Mouse (Mus musculus): ENCODE results near the gene Nup133. TPM values are rescaled to one million over a fixed set of nuclear protein-coding genes. Genes with fewer than 3 reads are reported as not detected.
"Not testable (repeated sequence)": the region's sequence is repeated elsewhere in the genome, so short reads cannot be mapped to it uniquely, and the experiment has no call there.

Nup133 gene
- total RNA-seq (2021): 10 to 100 TPM in 1 of 2 experiments, 1 to 10 TPM in 1; 9.8 to 10.4 TPM
- long read RNA-seq, experiment 1, full-length matches to known transcripts: 11 of 18 reads
- long read RNA-seq, experiment 1, partial matches to known transcripts: 3 of 18 reads
- long read RNA-seq, experiment 1, other reads (novel, unspliced or antisense): 4 of 18 reads
- long read RNA-seq, experiment 2, full-length matches to known transcripts: 11 of 20 reads
- long read RNA-seq, experiment 2, partial matches to known transcripts: 2 of 20 reads
- long read RNA-seq, experiment 2, other reads (novel, unspliced or antisense): 7 of 20 reads

DNA sequence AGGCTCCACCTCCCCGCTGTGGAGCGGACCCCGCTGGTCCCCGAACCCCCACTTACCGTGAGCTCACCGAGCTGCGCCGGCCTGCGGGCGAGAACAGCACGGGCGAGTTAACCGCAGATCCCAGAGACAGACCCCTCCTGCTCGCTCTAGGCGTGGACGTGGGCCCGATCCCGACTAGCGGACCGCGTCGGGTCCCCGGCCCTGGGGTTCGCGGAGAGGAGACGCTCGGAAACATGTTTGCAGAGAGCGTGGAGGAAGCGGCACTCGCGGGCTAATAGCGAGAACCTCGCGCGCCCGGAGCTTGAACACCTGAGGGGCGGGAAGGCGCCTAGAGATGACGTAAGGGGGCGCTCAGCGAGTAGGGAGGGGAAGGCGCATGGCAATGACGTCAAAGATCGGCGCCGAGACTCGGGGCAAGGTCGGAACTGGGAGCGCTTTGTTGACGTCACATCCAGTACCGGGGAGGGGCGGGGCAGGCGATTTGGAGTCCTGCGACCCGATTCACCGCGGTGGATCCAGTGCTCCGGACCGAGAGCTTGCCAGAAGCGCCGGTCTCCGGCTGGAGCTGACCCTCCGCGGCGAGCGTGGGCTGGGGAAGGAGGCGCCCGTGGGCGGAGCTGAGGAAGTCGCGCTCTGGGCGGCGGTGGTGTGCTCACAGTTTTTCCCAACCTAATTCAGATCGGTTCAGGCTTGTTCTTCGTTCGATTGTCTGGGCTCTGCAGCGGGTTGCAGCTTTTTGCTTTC is at the start of gene Nup133:
TSS of gene Nup133 (minus strand) at position 324 of the 744 bp plus-strand sequence.
- DNase-seq (ENCODE audit: low spot score): peak; percentile 99

- no peak for DNase-seq (ENCODE audit: low spot score)
Measured at GRCm38 (mm10) chr8:123993997-123994396, 44.9 kb upstream of the Nup133 start.

GRCm38 (mm10) chr8:123993597-123993996 is 44.5 kb upstream of the Nup133 start:
- no peak for DNase-seq (ENCODE audit: low spot score)

DNA sequence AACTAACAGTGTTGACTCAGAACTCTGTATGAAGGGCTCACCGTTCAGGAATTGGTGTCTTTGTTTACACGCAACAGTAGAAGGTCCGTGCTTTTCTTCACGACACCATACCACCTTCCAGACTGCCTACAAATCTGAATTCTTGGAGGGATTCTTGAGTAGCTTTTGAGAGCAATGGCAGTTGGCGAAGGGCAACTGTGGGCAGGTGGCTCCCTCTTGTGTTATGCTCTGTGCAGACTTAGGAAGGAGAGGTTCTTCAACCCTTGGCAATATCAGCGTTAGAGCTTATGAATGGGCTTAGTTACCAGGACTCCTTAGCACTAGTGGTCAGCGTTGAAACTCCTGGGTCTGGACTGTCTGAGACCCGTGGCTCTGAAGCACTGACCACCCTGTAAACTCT is 43.5 kb upstream of the Nup133 start:
- no peak for DNase-seq (ENCODE audit: low spot score)

DNA sequence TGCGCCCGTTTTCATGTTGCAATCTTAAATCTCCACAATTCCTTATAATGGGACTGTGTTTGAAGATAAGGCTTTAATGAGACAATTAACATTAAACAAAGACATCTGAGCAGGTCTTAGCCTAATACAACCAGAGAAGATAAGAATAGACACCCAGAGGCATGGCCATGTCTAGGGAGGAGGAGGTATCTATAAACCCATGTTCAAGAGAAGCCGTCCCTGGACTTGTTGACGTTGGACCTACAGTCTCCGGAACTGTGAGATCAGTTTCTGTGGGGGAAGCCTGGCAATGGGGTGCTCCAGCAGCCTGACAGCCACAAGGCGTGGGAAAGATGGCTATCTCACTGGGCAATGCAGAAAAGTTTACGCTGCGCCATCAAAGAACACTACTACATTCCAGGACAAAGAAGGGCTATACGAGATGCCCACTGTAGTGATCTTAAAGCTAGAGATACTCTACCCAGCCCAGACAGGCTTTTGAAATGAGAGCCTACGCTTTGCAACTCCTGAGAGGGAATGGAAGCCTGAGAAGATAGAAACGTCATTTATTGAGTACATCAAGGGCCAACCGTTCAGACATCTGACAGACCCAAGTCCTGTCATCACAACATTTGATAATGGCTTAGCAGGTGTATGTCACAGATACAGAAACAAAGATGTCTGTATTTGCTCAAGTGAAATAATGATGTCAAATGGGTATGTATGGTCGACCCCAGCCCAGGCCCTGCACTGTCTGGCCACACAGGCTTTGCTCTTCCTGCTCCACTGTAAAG is 41.4 kb upstream of the Nup133 start:
- no peak for DNase-seq (ENCODE audit: low spot score)

- DNase-seq (ENCODE audit: low spot score): no peak
Measured at GRCm38 (mm10) chr8:123989128-123989527, 40.1 kb upstream of the Nup133 start.

GRCm38 (mm10) chr8:123988605-123989038 is 39.6 kb upstream of the Nup133 start:
- no peak for DNase-seq (ENCODE audit: low spot score)

GRCm38 (mm10) chr8:123982826-123983400 is 33.8 kb upstream of the Nup133 start, which contains the start of gene Abcb10:
Abcb10 (minus strand) TSS chr8:123983122.
- DNase-seq (ENCODE audit: low spot score): peak; percentile 93

DNA sequence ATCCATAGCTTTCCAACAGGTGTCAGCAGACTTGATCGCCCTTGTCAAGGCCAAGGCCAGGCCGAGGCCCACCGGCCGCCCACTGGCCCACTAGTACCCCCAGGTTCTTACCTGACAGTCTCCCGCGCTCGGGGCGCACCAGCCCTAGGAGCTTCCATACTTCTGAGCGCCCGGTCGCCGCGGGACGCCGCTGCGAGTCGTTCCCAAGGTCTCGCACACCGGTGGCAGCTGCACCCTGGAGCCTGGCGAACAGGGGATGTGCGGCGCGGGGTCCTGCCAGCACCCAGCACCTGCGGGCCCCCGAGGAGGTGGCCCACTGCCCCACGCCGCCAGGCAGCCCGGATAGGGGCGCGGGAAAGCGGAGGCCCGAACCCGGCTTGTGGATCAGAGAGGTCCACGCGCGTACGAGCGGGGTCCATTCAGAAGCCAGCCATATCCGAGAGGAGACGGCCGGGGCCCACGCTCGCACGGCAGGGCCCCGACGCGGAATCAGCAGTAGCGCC is 33.3 kb upstream of the Nup133 start:
- DNase-seq (ENCODE audit: low spot score): no peak

- DNase-seq (ENCODE audit: low spot score): no peak
Measured at GRCm38 (mm10) chr8:123981674-123982073, 32.6 kb upstream of the Nup133 start.

- DNase-seq (ENCODE audit: low spot score): no peak
Measured at GRCm38 (mm10) chr8:123980239-123980638, 31.2 kb upstream of the Nup133 start.

- DNase-seq (ENCODE audit: low spot score): no peak
Measured at GRCm38 (mm10) chr8:123978926-123979325, 29.9 kb upstream of the Nup133 start.

- DNase-seq (ENCODE audit: low spot score): peak; percentile 15
Measured at GRCm38 (mm10) chr8:123978166-123978838, 29.2 kb upstream of the Nup133 start.

- no peak for DNase-seq (ENCODE audit: low spot score)
Measured at GRCm38 (mm10) chr8:123977499-123977898, 28.4 kb upstream of the Nup133 start.

DNA sequence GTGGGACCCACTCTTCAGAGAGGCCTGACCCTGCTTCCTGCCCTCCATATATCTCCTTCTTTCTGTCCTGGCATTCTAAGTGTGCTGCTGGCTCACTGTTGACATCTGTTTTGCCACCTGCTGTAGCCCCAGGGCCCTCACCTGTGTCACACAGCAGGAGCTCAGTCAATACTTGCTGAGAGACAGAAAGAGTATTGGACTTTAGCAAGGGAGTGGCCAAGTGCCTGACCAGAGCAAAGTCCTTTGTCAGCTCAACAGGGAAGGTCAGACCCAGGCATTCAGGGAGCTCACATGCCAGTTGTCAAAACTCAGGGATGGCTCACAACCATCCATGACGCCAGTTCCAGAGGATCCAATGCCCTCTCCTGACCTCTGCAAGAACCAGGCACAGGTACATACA is 24.4 kb upstream of the Nup133 start:
- no peak for DNase-seq (ENCODE audit: low spot score)

DNA sequence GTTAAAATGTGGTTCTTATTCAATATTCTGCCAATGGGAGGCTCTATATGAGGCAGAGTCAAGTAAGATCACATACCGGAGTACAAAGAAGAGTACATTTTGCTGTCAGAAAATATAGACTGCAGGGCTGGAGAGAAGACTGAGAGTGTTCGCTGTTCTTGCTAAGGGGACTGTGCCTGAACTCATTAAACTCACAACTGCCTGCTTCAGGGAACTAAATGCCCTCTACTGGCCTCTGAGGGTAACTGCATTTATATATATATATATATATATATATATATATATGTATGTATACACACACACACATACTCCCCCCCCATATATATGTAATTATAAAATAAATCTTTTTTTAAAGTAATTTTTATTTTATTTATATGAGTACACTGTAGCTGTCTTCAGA is 17.8 kb upstream of the Nup133 start:
- no peak for DNase-seq (ENCODE audit: low spot score)

DNA sequence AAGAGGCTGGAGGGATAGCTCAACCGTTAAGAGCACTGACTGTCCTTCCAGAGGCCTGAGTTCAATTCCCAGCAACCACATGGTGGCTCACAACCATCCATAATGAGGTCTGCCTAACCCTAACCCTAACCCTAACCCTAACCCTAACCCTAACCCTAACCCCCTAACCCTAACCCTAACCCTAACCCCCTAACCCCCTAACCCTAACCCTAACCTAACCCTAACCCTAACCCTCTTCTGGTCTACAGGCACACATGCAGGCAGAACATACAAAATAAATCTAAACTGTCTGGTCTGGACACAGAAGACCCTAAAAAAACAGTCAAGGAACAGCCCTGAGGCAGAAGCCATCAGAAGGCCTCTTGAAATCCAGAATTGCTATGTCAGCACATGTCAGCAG is 12.3 kb upstream of the Nup133 start:
- DNase-seq (ENCODE audit: low spot score): no peak

GRCm38 (mm10) chr8:123960556-123960955 is 11.5 kb upstream of the Nup133 start:
- not testable (repeated sequence) for DNase-seq (ENCODE audit: low spot score)

GRCm38 (mm10) chr8:123960056-123960455 is 11.0 kb upstream of the Nup133 start:
- DNase-seq (ENCODE audit: low spot score): no peak

DNA sequence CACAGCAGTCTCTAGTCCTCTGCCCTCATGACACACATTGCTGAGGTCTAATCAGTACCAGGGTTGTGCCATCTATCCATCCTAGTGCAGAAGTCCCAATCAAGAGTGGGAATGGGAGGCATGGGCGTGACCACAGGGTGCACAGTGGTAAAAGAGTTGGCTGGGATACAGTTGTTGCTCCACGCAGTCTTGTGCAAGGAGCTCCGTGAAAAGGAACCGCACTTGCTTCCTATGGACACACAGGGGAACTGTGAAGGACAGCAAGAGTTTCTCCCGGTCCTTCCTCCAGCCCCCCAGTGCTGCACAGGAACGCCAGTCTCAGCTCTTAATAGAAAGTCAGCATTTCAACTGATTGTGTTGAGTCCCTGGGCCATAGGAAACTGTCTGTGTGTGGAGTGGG is 10.4 kb upstream of the Nup133 start:
- no peak for DNase-seq (ENCODE audit: low spot score)

DNA sequence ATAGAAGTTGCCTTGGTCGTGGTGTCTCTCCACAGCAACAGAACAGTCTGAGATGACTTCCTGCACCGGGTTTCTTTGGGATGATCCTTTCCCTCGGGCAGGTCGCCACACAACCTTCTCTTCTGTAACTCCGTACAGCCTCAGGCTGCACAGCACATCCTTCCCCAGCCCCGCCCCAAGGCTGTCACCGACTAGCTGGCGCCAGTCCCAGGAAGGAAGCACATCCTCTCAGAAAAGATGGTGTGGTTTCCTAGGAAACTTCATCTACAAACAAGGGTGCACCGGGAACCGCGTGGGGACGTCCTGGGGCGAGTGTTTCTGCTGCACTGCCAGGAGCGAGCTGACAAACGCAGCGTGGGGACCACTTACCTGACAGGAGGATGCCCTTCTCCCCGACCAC is 9.1 kb upstream of the Nup133 start:
- no peak for DNase-seq (ENCODE audit: low spot score)
